Mouse (Mus musculus): ENCODE data around the gene Gm49403. TPM values are rescaled to one million over a fixed set of nuclear protein-coding genes. Genes with fewer than 3 reads are reported as not detected.

Gm49403 gene
- polyA plus RNA-seq, 1 experiment from 2014 or later: not detected

- Histone ChIP-seq H3K27ac (peak overlapping the region; percentile 91), H3K36me3 (ENCODE audit: insufficient read depth, low read length) (peaks cover 9% of the 10 kb centered on the region; the same call in 1 of the 2 replicates), H3K27me3 (ENCODE audit: insufficient read depth, low read length) (no peaks in the 10 kb centered on the region), H3K9ac (ENCODE audit: low read depth, low read length) (peak overlapping the region; percentile 62), H3K9me3 (replicated peaks; ENCODE audit: low read length) (no peaks in the 10 kb centered on the region), H3K4me3 (replicated peaks; ENCODE audit: low read depth, low read length) (peak overlapping the region; percentile 72), H3K4me2 (ENCODE audit: low read length) (peak overlapping the region; percentile 63), H3K4me1 (replicated peaks; ENCODE audit: insufficient read depth, low read length) (peaks cover 7% of the 10 kb centered on the region; the same call in 1 of the 2 replicates)
- ATAC-seq (replicated peaks; ENCODE audit: low FRiP score, low read depth) (no peak), DNase-seq (ENCODE audit: low spot score) (peak; percentile 70)
- 0% methylated on average over 6 of the region's 6 CpGs for WGBS
- TF ChIP-seq CTCF (IDR thresholded peaks at IDR 0.05; ENCODE audit: low read depth): no peak
These were observed 37.1 kb downstream of the Gm49403 start for GRCm38 (mm10) chr19:8920836-8921291.

- WGBS: 74% methylated on average over 9 of the region's 9 CpGs
- Histone ChIP-seq H3K36me3 (ENCODE audit: insufficient read depth, low read length) (peaks cover 6% of the 10 kb centered on the region; the same call in 1 of the 2 replicates), H3K27me3 (ENCODE audit: insufficient read depth, low read length) (no peaks in the 10 kb centered on the region), H3K4me3 (replicated peaks; ENCODE audit: low read depth, low read length) (no peak overlapping the region), H3K9me3 (replicated peaks; ENCODE audit: low read length) (no peaks in the 10 kb centered on the region), H3K4me2 (ENCODE audit: low read length) (no peak overlapping the region; the same call in 1 of the 2 replicates), H3K9ac (ENCODE audit: low read depth, low read length) (0 out of 2 replicates have a peak overlapping the region, but pooled peaks have one; percentile 62), H3K27ac (no peak overlapping the region), H3K4me1 (replicated peaks; ENCODE audit: insufficient read depth, low read length) (peaks cover 7% of the 10 kb centered on the region; the same call in 1 of the 2 replicates)
- DNase-seq (ENCODE audit: low spot score) (no peak), ATAC-seq (replicated peaks; ENCODE audit: low FRiP score, low read depth) (no peak)
- no peak for TF ChIP-seq CTCF (IDR thresholded peaks at IDR 0.05; ENCODE audit: low read depth)
These were observed 38.0 kb downstream of the Gm49403 start for GRCm38 (mm10) chr19:8921741-8922140.

DNA sequence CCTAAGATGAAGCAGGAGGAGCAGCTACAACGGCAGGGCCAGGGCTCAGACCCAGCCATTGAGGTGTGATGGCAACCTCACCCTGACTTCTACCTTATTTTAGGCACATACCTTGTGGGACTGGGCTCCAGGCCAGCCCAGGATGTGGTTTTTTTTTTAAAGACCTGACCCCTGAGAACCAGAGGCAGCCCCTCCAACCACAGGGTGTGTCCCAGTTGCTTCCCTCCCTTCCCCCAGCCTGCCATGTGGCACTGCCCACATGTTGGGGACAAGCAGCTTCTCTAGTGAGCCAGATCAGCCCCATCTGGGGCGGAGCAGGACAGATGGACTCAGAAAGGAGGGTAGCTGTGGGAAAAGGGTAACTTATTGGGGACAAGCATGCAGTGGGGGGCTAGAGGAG, 43.0 kb downstream of the Gm49403 start:
- WGBS: 68% methylated on average over 2 of the region's 2 CpGs
- ATAC-seq (replicated peaks; ENCODE audit: low FRiP score, low read depth) (no peak), DNase-seq (ENCODE audit: low spot score) (no peak)
- Histone ChIP-seq H3K4me1 (replicated peaks; ENCODE audit: insufficient read depth, low read length) (peaks cover 7% of the 10 kb centered on the region; the same call in 1 of the 2 replicates), H3K4me3 (replicated peaks; ENCODE audit: low read depth, low read length) (no peak overlapping the region), H3K4me2 (ENCODE audit: low read length) (no peak overlapping the region), H3K9me3 (replicated peaks; ENCODE audit: low read length) (no peaks in the 10 kb centered on the region), H3K9ac (ENCODE audit: low read depth, low read length) (no peak overlapping the region), H3K27me3 (ENCODE audit: insufficient read depth, low read length) (no peaks in the 10 kb centered on the region), H3K27ac (no peak overlapping the region), H3K36me3 (ENCODE audit: insufficient read depth, low read length) (peaks cover 13% of the 10 kb centered on the region)
- no peak for TF ChIP-seq CTCF (IDR thresholded peaks at IDR 0.05; ENCODE audit: low read depth)

GRCm38 (mm10) chr19:8927891-8928525, 44.3 kb downstream of the Gm49403 start:
- Histone ChIP-seq H3K27ac (no peak overlapping the region), H3K27me3 (ENCODE audit: insufficient read depth, low read length) (no peaks in the 10 kb centered on the region), H3K36me3 (ENCODE audit: insufficient read depth, low read length) (peaks cover 10% of the 10 kb centered on the region), H3K4me2 (ENCODE audit: low read length) (no peak overlapping the region), H3K4me3 (replicated peaks; ENCODE audit: low read depth, low read length) (no peak overlapping the region), H3K4me1 (replicated peaks; ENCODE audit: insufficient read depth, low read length) (peaks cover 5% of the 10 kb centered on the region; the same call in 1 of the 2 replicates), H3K9ac (ENCODE audit: low read depth, low read length) (no peak overlapping the region), H3K9me3 (replicated peaks; ENCODE audit: low read length) (no peaks in the 10 kb centered on the region)
- TF ChIP-seq CTCF (IDR thresholded peaks at IDR 0.05; ENCODE audit: low read depth): no peak
- DNase-seq (ENCODE audit: low spot score) (no peak), ATAC-seq (replicated peaks; ENCODE audit: low FRiP score, low read depth) (no peak)
- 89% methylated on average over 12 of the region's 12 CpGs for WGBS

GRCm38 (mm10) chr19:8928689-8929223, 45.0 kb downstream of the Gm49403 start:
- H3K36me3 ChIP-seq (ENCODE audit: insufficient read depth, low read length): peaks cover 18% of the 10 kb centered on the region
- peaks cover 5% of the 10 kb centered on the region; the same call in 1 of the 2 replicates for H3K4me1 ChIP-seq (replicated peaks; ENCODE audit: insufficient read depth, low read length)
- WGBS: 23% methylated on average over 16 of the region's 16 CpGs
- no peaks in the 10 kb centered on the region for H3K27me3 ChIP-seq (ENCODE audit: insufficient read depth, low read length)
- no peak for DNase-seq (ENCODE audit: low spot score)
- peak overlapping the region; percentile 95 for H3K27ac ChIP-seq
- no peak for ATAC-seq (replicated peaks; ENCODE audit: low FRiP score, low read depth)
- H3K9ac ChIP-seq (ENCODE audit: low read depth, low read length): peak overlapping the region; percentile 86
- no peaks in the 10 kb centered on the region for H3K9me3 ChIP-seq (replicated peaks; ENCODE audit: low read length)
- TF ChIP-seq CTCF (IDR thresholded peaks at IDR 0.05; ENCODE audit: low read depth): no peak
- H3K4me2 ChIP-seq (ENCODE audit: low read length): peak overlapping the region; percentile 84
- peak overlapping the region; percentile 89 for H3K4me3 ChIP-seq (replicated peaks; ENCODE audit: low read depth, low read length)

- Histone ChIP-seq H3K27me3 (ENCODE audit: insufficient read depth, low read length) (no peaks in the 10 kb centered on the region), H3K4me1 (replicated peaks; ENCODE audit: insufficient read depth, low read length) (peaks cover 5% of the 10 kb centered on the region; the same call in 1 of the 2 replicates), H3K9me3 (replicated peaks; ENCODE audit: low read length) (no peaks in the 10 kb centered on the region), H3K9ac (ENCODE audit: low read depth, low read length) (peak within 1 kb of the TSS; percentile 86), H3K4me2 (ENCODE audit: low read length) (peak within 1 kb of the TSS; percentile 84), H3K36me3 (ENCODE audit: insufficient read depth, low read length) (peaks cover 23% of the 10 kb centered on the region), H3K27ac (peak within 1 kb of the TSS; percentile 95), H3K4me3 (replicated peaks; ENCODE audit: low read depth, low read length) (peak within 1 kb of the TSS; percentile 89)
- WGBS: under 1% methylated on average over 67 of the region's 74 CpGs
- peak; percentile 44 for TF ChIP-seq CTCF (IDR thresholded peaks at IDR 0.05; ENCODE audit: low read depth)
- ATAC-seq (replicated peaks; ENCODE audit: low FRiP score, low read depth) (peak; percentile 81), DNase-seq (ENCODE audit: low spot score) (peak; percentile 89)
These were observed 45.7 kb downstream of the Gm49403 start, which contains the start of the genes Rom1 and Eml3 for GRCm38 (mm10) chr19:8929224-8930088. Rom1 (minus strand) TSS chr19:8929356. Eml3 (plus strand) TSS chr19:8929552.
